Mouse (Mus musculus): ENCODE data around the gene Rara. TPM values are rescaled to one million over a fixed set of nuclear protein-coding genes. Genes with fewer than 3 reads are reported as not detected.

Gene Rara
- polyA plus RNA-seq, 1 experiment from 2014 or later, result 20.1 TPM

- H3K4me1 ChIP-seq (replicated peaks; ENCODE audit: control insufficient read depth, insufficient read depth), result peaks cover 30% of the 10 kb centered on the region
- H3K9me3 ChIP-seq (ENCODE audit: control insufficient read depth, low read length), result no peaks in the 10 kb centered on the region
- H3K27ac ChIP-seq (replicated peaks), result peak overlapping the region; percentile 96
- H3K36me3 ChIP-seq (ENCODE audit: control insufficient read depth, insufficient read depth, low read length), result no peaks in the 10 kb centered on the region
- WGBS, result under 1% methylated on average over 39 of the region's 39 CpGs
- peak overlapping the region; percentile 81 for H3K4me3 ChIP-seq (ENCODE audit: low read depth, low read length)
- peak overlapping the region; percentile 93 for H3K4me2 ChIP-seq (replicated peaks; ENCODE audit: low read depth)
- peak overlapping the region; percentile 90 for H3K9ac ChIP-seq (ENCODE audit: low read length)
- no peaks in the 10 kb centered on the region for H3K27me3 ChIP-seq (ENCODE audit: control insufficient read depth, insufficient read depth, low read length)
- DNase-seq (ENCODE audit: low spot score) (peak; percentile 72), ATAC-seq (ENCODE audit: low FRiP score, low TSS enrichment) (no peak)
- TF ChIP-seq EP300 (optimal IDR thresholded peaks at IDR 0.05) (no peak), CTCF (IDR thresholded peaks at IDR 0.05; ENCODE audit: low read depth) (no peak)
These were observed 10.5 kb downstream of the Rara start for GRCm38 (mm10) chr11:98937914-98938694.

- H3K4me1 ChIP-seq (replicated peaks; ENCODE audit: control insufficient read depth, insufficient read depth), result peaks cover 32% of the 10 kb centered on the region
- WGBS, result 29% methylated on average over 7 of the region's 7 CpGs
- TF ChIP-seq CTCF (IDR thresholded peaks at IDR 0.05; ENCODE audit: low read depth), result no peak
- no peak for TF ChIP-seq EP300 (optimal IDR thresholded peaks at IDR 0.05)
These were observed 11.1 kb downstream of the Rara start for GRCm38 (mm10) chr11:98938701-98939083.

GRCm38 (mm10) chr11:98939084-98939952 lies 11.7 kb downstream of the Rara start:
- WGBS, result 34% methylated on average over 15 of the region's 15 CpGs

More at GRCm38 (mm10) chr11:98938701-98939083, 11.1 kb downstream of the Rara start:
- no peaks in the 10 kb centered on the region for H3K9me3 ChIP-seq (ENCODE audit: control insufficient read depth, low read length)
- DNase-seq (ENCODE audit: low spot score) (no peak), ATAC-seq (ENCODE audit: low FRiP score, low TSS enrichment) (no peak)
- H3K27ac ChIP-seq (replicated peaks), result peak overlapping the region; percentile 96
- H3K4me2 ChIP-seq (replicated peaks; ENCODE audit: low read depth), result peak overlapping the region; percentile 93
- no peaks in the 10 kb centered on the region for H3K36me3 ChIP-seq (ENCODE audit: control insufficient read depth, insufficient read depth, low read length)
- peak overlapping the region; percentile 90 for H3K9ac ChIP-seq (ENCODE audit: low read length)
- peak overlapping the region; percentile 81 for H3K4me3 ChIP-seq (ENCODE audit: low read depth, low read length)
- no peaks in the 10 kb centered on the region for H3K27me3 ChIP-seq (ENCODE audit: control insufficient read depth, insufficient read depth, low read length)

GRCm38 (mm10) chr11:98939953-98940641 lies 12.5 kb downstream of the Rara start:
- Histone ChIP-seq H3K4me2 (replicated peaks; ENCODE audit: low read depth) (peak overlapping the region; percentile 93), H3K27me3 (ENCODE audit: control insufficient read depth, insufficient read depth, low read length) (no peaks in the 10 kb centered on the region), H3K36me3 (ENCODE audit: control insufficient read depth, insufficient read depth, low read length) (no peaks in the 10 kb centered on the region), H3K4me1 (replicated peaks; ENCODE audit: control insufficient read depth, insufficient read depth) (peaks cover 42% of the 10 kb centered on the region), H3K9ac (ENCODE audit: low read length) (peak overlapping the region; percentile 48), H3K27ac (replicated peaks) (peak overlapping the region; percentile 98), H3K9me3 (ENCODE audit: control insufficient read depth, low read length) (no peaks in the 10 kb centered on the region), H3K4me3 (ENCODE audit: low read depth, low read length) (peak overlapping the region; percentile 81; the same call in 1 of the 2 replicates)
- no peak; the same call in 1 of the 2 replicates for TF ChIP-seq CTCF (IDR thresholded peaks at IDR 0.05; ENCODE audit: low read depth)
- WGBS, result 32% methylated on average over 11 of the region's 11 CpGs
- ATAC-seq (ENCODE audit: low FRiP score, low TSS enrichment), result no peak
- DNase-seq (ENCODE audit: low spot score), result peak; percentile 51

More at GRCm38 (mm10) chr11:98939084-98939952, 11.7 kb downstream of the Rara start:
- TF ChIP-seq CTCF (IDR thresholded peaks at IDR 0.05; ENCODE audit: low read depth), result no peak
- no peak for TF ChIP-seq EP300 (optimal IDR thresholded peaks at IDR 0.05)
- DNase-seq (ENCODE audit: low spot score) (peak; percentile 14), ATAC-seq (ENCODE audit: low FRiP score, low TSS enrichment) (no peak)
- H3K4me2 ChIP-seq (replicated peaks; ENCODE audit: low read depth), result peak overlapping the region; percentile 93
- no peaks in the 10 kb centered on the region for H3K9me3 ChIP-seq (ENCODE audit: control insufficient read depth, low read length)
- H3K36me3 ChIP-seq (ENCODE audit: control insufficient read depth, insufficient read depth, low read length), result no peaks in the 10 kb centered on the region
- H3K27ac ChIP-seq (replicated peaks), result peak overlapping the region; percentile 98
- H3K4me1 ChIP-seq (replicated peaks; ENCODE audit: control insufficient read depth, insufficient read depth), result peaks cover 37% of the 10 kb centered on the region
- no peaks in the 10 kb centered on the region for H3K27me3 ChIP-seq (ENCODE audit: control insufficient read depth, insufficient read depth, low read length)
- peak overlapping the region; percentile 90 for H3K9ac ChIP-seq (ENCODE audit: low read length)
- H3K4me3 ChIP-seq (ENCODE audit: low read depth, low read length), result peak overlapping the region; percentile 81

GRCm38 (mm10) chr11:98940776-98941175 lies 13.2 kb downstream of the Rara start:
- H3K9ac ChIP-seq (ENCODE audit: low read length), result peak overlapping the region; percentile 43

More at GRCm38 (mm10) chr11:98940776-98941175, 13.2 kb downstream of the Rara start:
- Histone ChIP-seq H3K4me2 (replicated peaks; ENCODE audit: low read depth) (peak overlapping the region; percentile 93), H3K9me3 (ENCODE audit: control insufficient read depth, low read length) (no peaks in the 10 kb centered on the region), H3K4me1 (replicated peaks; ENCODE audit: control insufficient read depth, insufficient read depth) (peaks cover 47% of the 10 kb centered on the region), H3K4me3 (ENCODE audit: low read depth, low read length) (peak overlapping the region; percentile 81), H3K27me3 (ENCODE audit: control insufficient read depth, insufficient read depth, low read length) (no peaks in the 10 kb centered on the region), H3K36me3 (ENCODE audit: control insufficient read depth, insufficient read depth, low read length) (no peaks in the 10 kb centered on the region), H3K27ac (replicated peaks) (peak overlapping the region; percentile 98)
- ATAC-seq (ENCODE audit: low FRiP score, low TSS enrichment) (no peak), DNase-seq (ENCODE audit: low spot score) (peak; percentile 27)
- WGBS, result 25% methylated on average over 3 of the region's 3 CpGs
- TF ChIP-seq CTCF (IDR thresholded peaks at IDR 0.05; ENCODE audit: low read depth) (no peak), EP300 (optimal IDR thresholded peaks at IDR 0.05) (no peak)

All from stomach, postnatal 0 days (tissue).